25 mouse cellular contexts compared by ENCODE assay signal in genomic region chr6:28947254-28947653, GRCm38 (mm10).
"Had no signal": no experiment of that assay in that cellular context is flagged by ENCODE, and none has a peak within 500 bp of the region (broad histone marks: within the 10 kb centered on the region; RNA-seq: fewer than 3 reads in every experiment).

No protein-coding gene starts in this region.

- H3K27me3 ChIP-seq: heart, embryonic 15.5 days; hindbrain, embryonic 13.5 days; kidney, embryonic 15.5 days; limb, embryonic 15.5 days had no signal

- H3K36me3 ChIP-seq: heart, embryonic 13.5 days; heart, embryonic 15.5 days; hindbrain, embryonic 13.5 days; kidney, embryonic 15.5 days; limb, embryonic 13.5 days; limb, embryonic 15.5 days; liver, embryonic 12.5 days had no signal

- H3K4me2 ChIP-seq: heart, embryonic 11.5 days; heart, embryonic 13.5 days; heart, embryonic 15.5 days; hindbrain, embryonic 13.5 days; kidney, embryonic 15.5 days; limb, embryonic 13.5 days; limb, embryonic 15.5 days; liver, embryonic 12.5 days had no signal

- H3K9ac ChIP-seq: heart, embryonic 13.5 days; heart, embryonic 15.5 days; hindbrain, embryonic 13.5 days; kidney, embryonic 15.5 days; limb, embryonic 13.5 days; limb, embryonic 15.5 days; liver, embryonic 12.5 days had no signal

- H3K9me3 ChIP-seq: heart, embryonic 15.5 days; hindbrain, embryonic 13.5 days; kidney, embryonic 15.5 days; limb, embryonic 15.5 days; liver, embryonic 12.5 days had no signal

- ATAC-seq: hindbrain, embryonic 16.5 days; intestine, embryonic 16.5 days; liver, embryonic 12.5 days had no signal

- DNase-seq: gastrocnemius, postnatal 14 days; gastrocnemius, postnatal 36 days; heart, adult 11 months; heart, adult 2 months; heart, postnatal 14 days; heart, postnatal 36 days; kidney, adult 11 months; kidney, adult 2 months; kidney, adult 9 months; kidney, postnatal 14 days; kidney, postnatal 36 days; layer of hippocampus, adult 9-11 months; layer of hippocampus, postnatal 36 days; left cerebral cortex, postnatal 4 days had no signal

- H3K27ac ChIP-seq: heart, adult 2 months; heart, embryonic 13.5 days; heart, embryonic 15.5 days; hindbrain, embryonic 13.5 days; kidney, embryonic 15.5 days; kidney, postnatal 0 days; limb, embryonic 13.5 days; limb, embryonic 15.5 days; liver, embryonic 12.5 days had no signal

- H3K4me1 ChIP-seq: heart, embryonic 13.5 days; heart, embryonic 15.5 days; hindbrain, embryonic 13.5 days; kidney, embryonic 15.5 days; limb, embryonic 13.5 days; limb, embryonic 15.5 days; liver, embryonic 12.5 days had no signal

- H3K4me3 ChIP-seq: heart, adult 2 months; heart, embryonic 13.5 days; heart, embryonic 15.5 days; hindbrain, embryonic 13.5 days; kidney, embryonic 15.5 days; limb, embryonic 13.5 days; limb, embryonic 15.5 days; liver, embryonic 12.5 days had no signal
